Mouse (Mus musculus) inflammation-experienced regulatory T-cells, adult 6 months (primary cell): Measurements from ENCODE around the gene Vmn1r169. TPM values are rescaled to one million over a fixed set of nuclear protein-coding genes. Genes with fewer than 3 reads are reported as not detected.
"Not testable (repeated sequence)": the region's sequence is repeated elsewhere in the genome, so short reads cannot be mapped to it uniquely, and the experiment has no call there.

Experiments used
- ATAC-seq: one replicate; pipeline ENCODE4 v1.8.0; 2017
- polyA plus RNA-seq, 3 experiments: library from polyadenylated mRNA; unstranded; fragments of 100-300 nt; shearing (Covaris generic); gene quantifications; one replicate each; pipeline ENCODE4 v1.2.1; 2017

Gene Vmn1r169
- not detected for polyA plus RNA-seq

DNA sequence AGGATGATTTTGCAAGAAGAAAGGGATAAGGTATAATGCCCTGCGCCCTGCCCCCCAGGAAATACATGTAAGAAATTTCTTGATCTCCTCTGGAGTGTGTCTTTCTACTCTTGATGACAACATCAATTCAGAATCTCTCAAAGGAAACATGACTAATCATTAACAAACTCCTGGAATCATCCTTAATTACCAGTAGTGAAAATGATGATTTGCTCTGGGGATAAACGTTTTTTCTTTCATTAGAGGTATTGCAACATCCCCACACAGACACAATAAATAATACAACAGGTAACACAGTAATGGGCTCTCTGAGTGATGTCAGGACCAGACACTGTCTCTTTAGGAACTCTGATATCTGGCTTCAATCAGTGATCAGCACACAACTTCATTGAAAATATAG lies at the start of gene Vmn1r169:
Vmn1r169 (plus strand) TSS at position 301 of the 400 bp plus-strand sequence.
- not testable (repeated sequence) for ATAC-seq

DNA sequence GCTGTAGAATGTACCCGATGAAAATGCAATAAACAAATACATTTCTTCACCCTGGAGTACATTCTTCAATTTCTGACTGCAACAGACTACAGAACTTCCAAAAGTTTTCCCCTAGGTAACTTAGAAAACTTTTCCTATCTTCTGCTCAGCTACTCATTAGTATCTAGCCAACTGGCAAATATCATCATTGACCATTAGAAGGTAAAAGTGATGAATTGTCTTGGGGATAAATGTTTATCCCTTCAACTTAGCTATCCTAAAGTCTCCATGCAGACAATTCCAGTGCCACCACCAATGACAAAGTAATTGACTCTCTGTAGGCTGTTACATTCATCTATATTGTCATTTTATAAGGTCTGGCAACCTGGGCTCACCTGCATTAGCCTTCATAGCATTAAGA lies 35.9 kb upstream of the Vmn1r169 start, which contains the start of gene Vmn1r168:
Vmn1r168 (plus strand) TSS at position 301 of the 400 bp plus-strand sequence.
- not testable (repeated sequence) for ATAC-seq

DNA sequence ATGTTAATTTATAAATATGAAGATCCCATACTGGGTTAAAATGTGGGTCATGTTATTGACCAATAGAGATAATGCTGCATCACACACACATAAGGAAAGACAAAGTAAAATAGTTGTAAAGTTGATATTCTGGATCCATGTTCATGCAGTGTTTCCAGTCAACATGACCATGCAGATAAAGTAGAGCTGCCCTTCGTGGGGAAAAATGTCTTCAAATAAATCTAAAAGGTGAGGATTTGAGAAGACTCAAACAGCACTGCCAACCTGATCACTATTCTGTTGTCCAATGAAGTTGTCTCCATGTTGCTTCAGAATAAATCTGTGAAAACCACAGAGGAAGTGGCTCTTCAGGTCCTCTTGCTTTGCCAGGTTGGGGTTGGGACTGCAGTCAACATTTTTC lies 30.5 kb downstream of the Vmn1r169 start, which contains the start of gene Vmn1r170:
Vmn1r170 (plus strand) TSS at position 301 of the 400 bp plus-strand sequence.
- not testable (repeated sequence) for ATAC-seq

Other genes starting within 250 kb of the Vmn1r169 start
- not detected for gene Nlrp5, start 189.6 kb upstream of the Vmn1r169 start, polyA plus RNA-seq
- gene Vmn1r167, start 68.3 kb upstream of the Vmn1r169 start, polyA plus RNA-seq, result not detected
- gene Vmn1r168, start 35.8 kb upstream of the Vmn1r169 start, polyA plus RNA-seq, result not detected
- not detected for gene Vmn1r170, start 30.6 kb downstream of the Vmn1r169 start, polyA plus RNA-seq
- not detected for gene Vmn1r171, start 55.2 kb downstream of the Vmn1r169 start, polyA plus RNA-seq
- gene Vmn1r172, start 82.8 kb downstream of the Vmn1r169 start, polyA plus RNA-seq, result not detected
- under 1 TPM in 1 of 3 experiments, not detected in 2; 0.06 TPM for gene Vmn1r173, start 125.2 kb downstream of the Vmn1r169 start, polyA plus RNA-seq
- under 1 TPM in 1 of 3 experiments, not detected in 2; 0.05 TPM for gene Vmn1r174, start 176.7 kb downstream of the Vmn1r169 start, polyA plus RNA-seq
- not detected for gene Vmn1r175, start 235.1 kb downstream of the Vmn1r169 start, polyA plus RNA-seq